Mouse (Mus musculus) A20 (cell line): ENCODE data around the gene Slc16a12.

Source experiments
- DNase-seq: peaks from one replicate; pipeline ENCODE4 v3.0.0-alpha.2; 2011; ENCODE audit warnings: low read depth, low spot score

Gene Slc16a12

GRCm38 (mm10) chr19:34726254-34726962 lies 20.7 kb downstream of the Slc16a12 start:
- no peak for DNase-seq

GRCm38 (mm10) chr19:34725418-34725817 lies 21.7 kb downstream of the Slc16a12 start:
- peak; percentile 13 for DNase-seq

GRCm38 (mm10) chr19:34724598-34724997 lies 22.5 kb downstream of the Slc16a12 start:
- DNase-seq: no peak

GRCm38 (mm10) chr19:34722541-34722940 lies 24.5 kb downstream of the Slc16a12 start:
- DNase-seq: no peak

GRCm38 (mm10) chr19:34720130-34720529 lies 27.0 kb downstream of the Slc16a12 start:
- DNase-seq: no peak

GRCm38 (mm10) chr19:34718963-34719362 lies 28.1 kb downstream of the Slc16a12 start:
- DNase-seq: no peak

GRCm38 (mm10) chr19:34718478-34718877 lies 28.6 kb downstream of the Slc16a12 start:
- no peak for DNase-seq

GRCm38 (mm10) chr19:34715895-34716294 lies 31.2 kb downstream of the Slc16a12 start:
- DNase-seq: no peak

GRCm38 (mm10) chr19:34714250-34714666 lies 32.8 kb downstream of the Slc16a12 start:
- no peak for DNase-seq

- no peak for DNase-seq
Measured at GRCm38 (mm10) chr19:34712050-34712449, 35.0 kb downstream of the Slc16a12 start.

- no peak for DNase-seq
Measured at GRCm38 (mm10) chr19:34708221-34708620, 38.9 kb downstream of the Slc16a12 start.

- DNase-seq: no peak
Measured at GRCm38 (mm10) chr19:34707571-34707970, 39.5 kb downstream of the Slc16a12 start.

- no peak for DNase-seq
Measured at GRCm38 (mm10) chr19:34706261-34706660, 40.8 kb downstream of the Slc16a12 start.

- DNase-seq: no peak
Measured at GRCm38 (mm10) chr19:34705141-34705540, 41.9 kb downstream of the Slc16a12 start.

- peak; percentile 6 for DNase-seq
Measured at GRCm38 (mm10) chr19:34699300-34699699, 47.8 kb downstream of the Slc16a12 start.

GRCm38 (mm10) chr19:34698852-34699251 lies 48.2 kb downstream of the Slc16a12 start:
- no peak for DNase-seq

GRCm38 (mm10) chr19:34698432-34698831 lies 48.7 kb downstream of the Slc16a12 start:
- no peak for DNase-seq

GRCm38 (mm10) chr19:34697461-34697860 lies 49.6 kb downstream of the Slc16a12 start:
- DNase-seq: no peak

GRCm38 (mm10) chr19:34696352-34696986 lies 50.6 kb downstream of the Slc16a12 start:
- DNase-seq: no peak

GRCm38 (mm10) chr19:34691402-34691801 lies 55.7 kb downstream of the Slc16a12 start:
- no peak for DNase-seq

- no peak for DNase-seq
Measured at GRCm38 (mm10) chr19:34685530-34685929, 61.6 kb downstream of the Slc16a12 start.

- DNase-seq: peak; percentile 52
Measured at GRCm38 (mm10) chr19:34684857-34685256, 62.2 kb downstream of the Slc16a12 start.

GRCm38 (mm10) chr19:34678428-34678827 lies 68.7 kb downstream of the Slc16a12 start:
- DNase-seq: no peak
